Mouse (Mus musculus): Measurements from ENCODE around the gene Mettl21e.

DNA sequence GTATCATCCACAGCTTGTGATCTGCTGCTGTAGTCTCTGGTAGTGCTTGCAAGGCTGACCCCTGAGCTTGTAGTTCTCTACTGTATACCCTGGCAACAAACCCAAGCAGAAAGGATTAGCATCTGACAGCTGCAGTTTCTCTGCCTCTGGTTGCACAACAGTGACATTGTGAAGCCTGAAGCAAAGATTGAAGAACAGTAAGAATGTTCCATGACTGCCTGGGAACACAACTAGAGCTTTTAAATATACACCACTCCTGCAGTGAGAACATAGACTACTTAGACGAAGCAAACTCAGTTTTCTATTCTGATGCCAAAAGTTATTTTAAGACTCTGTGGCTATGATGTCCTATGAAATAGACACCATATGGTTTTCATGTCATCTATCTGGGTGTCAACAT is at the start of gene Mettl21e:
- TF ChIP-seq TAL1 (IDR thresholded peaks at IDR 0.05; ENCODE audit: low read length) (no peak), GATA1 (IDR thresholded peaks at IDR 0.05; ENCODE audit: low read length) (no peak)
